Mouse (Mus musculus) left cerebral cortex, postnatal 25 days (tissue): ENCODE measurements at regions not wholly inside any gene's neighbourhood (a gene's known extent, or its start where the extent isn't known, plus 50 kb on each side); places are given as distances from the start of the nearest gene placed in this dataset.

Experiments used
- DNase-seq, 2 experiments: peaks; one replicate each; pipeline ENCODE4 v3.0.0; 2022; ENCODE audit warnings: low spot score in 2 of 2, mixed read lengths in 1 of 2
- intact Hi-C: fragments of 180-260 bp; cut with DNase I; formaldehyde crosslinking; loops from one replicate; pipeline ENCODE4 v1.15.1; 2025

DNA sequence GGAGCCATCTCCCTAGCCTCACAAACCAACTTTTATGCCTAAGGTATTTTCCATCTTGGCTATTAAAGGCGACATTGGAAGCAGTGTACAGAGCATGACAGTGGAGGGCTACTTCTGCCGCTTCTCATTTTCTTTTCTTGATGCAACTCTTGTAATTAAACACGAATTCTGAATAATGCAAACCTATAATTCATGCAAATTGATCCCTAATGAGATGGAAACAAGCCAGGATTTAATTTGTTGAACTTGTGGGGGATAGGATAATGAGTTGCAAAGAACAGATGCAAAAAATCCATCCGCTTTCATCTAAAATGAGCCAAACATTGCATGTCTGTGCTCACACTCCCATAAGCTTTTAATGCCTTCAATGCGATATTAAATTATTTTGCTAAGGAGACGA, 1451.8 kb upstream of the Gm6569 start:
- intact Hi-C loops: no loop called here
- no peak for DNase-seq

DNA sequence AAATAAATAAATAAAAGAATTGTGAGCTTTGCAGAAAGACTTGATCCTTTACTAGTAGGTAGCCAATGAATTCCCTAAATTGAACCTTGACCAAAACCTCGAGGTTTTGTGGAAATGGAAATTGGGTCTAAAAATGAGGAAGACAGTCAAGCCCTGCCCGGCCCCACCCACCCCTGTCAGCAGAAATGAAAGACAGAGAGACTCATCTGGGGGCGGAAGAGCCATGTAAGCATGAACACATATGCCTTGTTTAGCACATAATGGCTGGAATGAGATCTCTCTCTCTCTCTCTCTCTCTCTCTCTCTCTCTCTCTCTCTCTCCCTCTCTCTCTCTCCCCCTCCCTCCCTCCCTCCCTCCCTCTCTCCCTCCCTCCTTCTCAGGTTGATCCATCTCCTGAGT, 1451.3 kb upstream of the Gm6569 start:
- intact Hi-C loops: no loop called here
- no peak for DNase-seq

DNA sequence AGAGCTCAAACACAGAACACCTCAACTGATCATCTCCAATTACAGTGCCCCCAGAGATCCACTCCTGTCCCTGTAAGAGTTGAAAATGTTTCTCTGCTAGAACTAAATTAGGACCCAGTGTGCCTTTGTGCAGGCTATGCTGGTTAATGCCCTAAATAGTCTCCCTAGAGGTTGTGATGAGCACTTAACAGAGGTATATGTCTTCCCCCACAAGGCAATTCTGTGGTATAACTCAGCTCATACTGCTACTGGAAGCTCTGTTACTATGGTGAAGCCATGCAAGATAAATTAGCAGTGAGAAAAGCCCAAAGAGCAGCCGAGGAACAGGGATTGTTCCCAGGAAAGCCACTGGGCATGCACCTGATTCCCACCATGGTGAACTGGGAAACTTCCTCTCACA, 1450.9 kb upstream of the Gm6569 start:
- DNase-seq: no peak
- intact Hi-C loops: no loop called here

DNA sequence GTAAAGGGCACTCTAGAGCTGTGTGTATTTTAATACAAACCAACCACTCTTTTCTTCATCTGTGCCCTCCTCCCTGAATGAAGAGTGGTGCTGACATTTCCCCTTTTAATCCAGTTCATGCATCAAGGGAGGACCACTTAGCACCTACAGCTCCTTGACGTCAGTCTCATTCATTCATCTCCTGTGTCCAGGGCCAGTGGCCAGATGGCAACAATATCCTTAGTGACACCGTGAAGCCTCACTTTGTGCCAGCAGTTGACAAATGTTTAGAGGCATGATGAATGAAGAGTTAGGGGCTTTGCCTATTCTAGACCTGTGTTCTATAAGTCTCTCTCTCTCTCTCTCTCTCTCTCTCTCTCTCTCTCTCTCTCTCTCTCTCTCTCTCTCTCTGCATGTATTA, 1441.1 kb upstream of the Gm6569 start:
- DNase-seq: no peak
- intact Hi-C loops: no loop called here

DNA sequence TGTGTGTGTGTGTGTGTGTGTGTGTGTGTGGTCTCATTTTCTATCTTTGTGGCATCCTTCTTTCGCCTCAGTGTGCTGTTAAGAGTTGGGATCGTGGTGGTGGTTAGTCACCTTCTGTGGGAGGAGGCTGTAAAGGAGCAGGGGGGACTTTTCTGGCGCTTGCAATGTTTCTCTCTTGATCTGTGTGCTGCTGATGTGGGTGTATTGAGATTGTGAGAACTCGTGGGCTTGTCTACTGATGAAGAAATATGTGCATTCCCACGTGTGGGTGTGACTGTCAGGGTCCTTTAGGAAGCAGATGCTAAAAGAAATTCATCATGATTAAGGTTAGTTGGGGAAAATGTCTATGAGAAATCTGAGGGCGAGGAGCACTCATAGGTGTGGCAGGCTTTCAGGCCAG, 1422.4 kb upstream of the Gm6569 start:
- DNase-seq: peak; percentile 67 to 94
- intact Hi-C loops: loop anchor here (1.0 to 10.0 kb wide), 2 partner anchors 35 to 613 kb away; no protein-coding TSS in a partner anchor
